Mouse (Mus musculus) intestine, embryonic 14.5 days (tissue): ENCODE data around the gene Snx32. TPM values are rescaled to one million over a fixed set of nuclear protein-coding genes. Genes with fewer than 3 reads are reported as not detected.

Experiments
- ATAC-seq: fragments of 200-750 bp; cut with Nextera tagmentation; replicated peaks from 2 replicates; pipeline ENCODE4 v1.8.0; 2017; ENCODE audit warnings: low read depth, moderate number of reproducible peaks, moderate TSS enrichment, moderate library complexity; ENCODE audit not compliant: low FRiP score, low TSS enrichment
- DNase-seq: peaks from one replicate; pipeline ENCODE4 v3.0.0-alpha.2; 2018; ENCODE audit warnings: low spot score
- H3K27ac ChIP-seq: fragments of 300-500 bp; sonication (generic); 2 replicates; pipeline ENCODE4 v1.5.1; 2014; ENCODE audit warnings: low read depth, mild to moderate bottlenecking, control low read depth
- H3K27me3 ChIP-seq: fragments of 300-500 bp; sonication (generic); replicated peaks from 2 replicates; pipeline ENCODE4 v1.6.1; 2014; ENCODE audit warnings: low read length, control low read depth; ENCODE audit not compliant: control insufficient read depth, insufficient read depth
- H3K36me3 ChIP-seq: fragments of 300-500 bp; sonication (generic); 2 replicates; pipeline ENCODE4 v1.6.1; 2014; ENCODE audit warnings: low read length, control low read depth; ENCODE audit not compliant: control insufficient read depth, insufficient read depth
- H3K4me1 ChIP-seq: fragments of 300-500 bp; sonication (generic); replicated peaks from 2 replicates; pipeline ENCODE4 v1.6.1; 2014; ENCODE audit warnings: low read length, control low read depth, mixed read lengths; ENCODE audit not compliant: control insufficient read depth, insufficient read depth
- H3K4me2 ChIP-seq: fragments of 300-500 bp; sonication (generic); 2 replicates; pipeline ENCODE4 v1.6.1; 2014; ENCODE audit warnings: low read length
- H3K4me3 ChIP-seq: fragments of 300-500 bp; sonication (generic); 2 replicates; pipeline ENCODE4 v1.5.1; 2014; ENCODE audit warnings: low read depth, low read length, control low read depth, mixed read lengths
- H3K9ac ChIP-seq: fragments of 300-500 bp; sonication (generic); 2 replicates; pipeline ENCODE4 v1.6.1; 2014; ENCODE audit warnings: mild to moderate bottlenecking, low read length
- H3K9me3 ChIP-seq: fragments of 300-500 bp; sonication (generic); 2 replicates; pipeline ENCODE4 v1.6.1; 2016; ENCODE audit warnings: low read length, control low read depth; ENCODE audit not compliant: control insufficient read depth
- WGBS: fragments of 180-500 bp; shearing (Covaris S2); extraction: QIAGEN DNeasy Blood & Tissue Kit; methylation state at CpG from one replicate; pipeline ENCODE4 v1.1.7; 2014; 5-methylcytosine and 5-hydroxymethylcytosine counted together
- polyA plus RNA-seq: library from polyadenylated mRNA; unstranded; fragments of >200 nt; fragmentation: Nextera tagmentation; extraction: Ambion mirVana; gene quantifications from 2 replicates; pipeline ENCODE4 v1.2.1, GENCODE M21; 2014

Snx32 gene
- polyA plus RNA-seq, 1 experiment from 2014 or later = 9.4 TPM

- peaks cover 37% of the 10 kb centered on the region for H3K4me1 ChIP-seq
- DNase-seq (no peak), ATAC-seq (no peak)
- peaks cover 27% of the 10 kb centered on the region for H3K36me3 ChIP-seq
- peak within 1 kb of the TSS; percentile 84 for H3K27ac ChIP-seq
- H3K9ac ChIP-seq = peak within 1 kb of the TSS; percentile 75
- WGBS = 9% methylated on average over 14 of the region's 14 CpGs
- H3K4me2 ChIP-seq = peak within 1 kb of the TSS; percentile 94
- H3K27me3 ChIP-seq = no peaks in the 10 kb centered on the region
- H3K9me3 ChIP-seq = no peaks in the 10 kb centered on the region
- peak within 1 kb of the TSS; percentile 72 for H3K4me3 ChIP-seq
Observed at GRCm38 (mm10) chr19:5457746-5458442, 52.4 kb downstream of the Snx32 start, which contains the start of gene Ccdc85b. Ccdc85b (minus strand) TSS chr19:5457894.

DNA sequence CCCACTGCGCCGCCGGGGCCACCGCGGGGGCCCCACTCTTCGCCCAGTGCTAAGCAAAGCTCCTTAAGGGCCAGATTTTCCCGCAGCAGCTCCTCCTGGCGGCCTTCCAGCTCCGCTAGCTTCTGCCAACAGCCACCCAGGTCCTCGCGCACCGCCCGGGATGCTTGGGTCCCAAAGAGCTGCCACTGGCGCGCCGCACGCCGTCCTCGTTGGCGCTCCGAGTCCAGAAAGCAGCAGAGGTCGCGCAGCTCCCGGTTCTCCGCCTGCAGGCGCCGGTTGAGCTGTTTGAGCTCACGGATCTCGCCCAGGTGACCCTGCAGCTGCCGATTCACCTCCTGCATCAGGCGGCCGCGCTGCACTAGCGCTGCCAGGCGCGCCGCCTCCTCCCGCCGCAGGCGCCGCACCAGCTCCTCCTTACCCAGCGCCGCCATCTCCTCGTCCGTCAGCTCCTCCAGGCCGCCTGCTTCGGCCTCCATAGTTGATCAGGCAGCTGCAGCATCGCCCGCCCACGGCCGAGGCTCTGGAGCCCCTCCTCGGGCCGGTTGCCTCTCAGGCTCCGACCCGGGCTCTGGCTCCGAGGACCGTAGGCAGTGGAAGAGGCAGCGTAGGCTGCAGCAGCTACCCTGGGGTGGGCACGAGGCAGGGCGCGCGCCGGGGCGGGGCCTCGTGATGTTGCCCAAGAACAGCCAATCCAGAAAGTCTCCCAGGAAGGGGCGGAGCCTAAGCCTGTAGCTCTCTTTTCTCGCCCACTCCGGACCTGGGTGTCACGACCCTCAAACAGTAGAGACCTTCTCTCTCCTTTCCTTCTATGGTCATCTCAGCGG lies 53.2 kb downstream of the Snx32 start:
- ATAC-seq (peak; percentile 89), DNase-seq (peak; percentile 93)
- WGBS = under 1% methylated on average over 70 of the region's 70 CpGs
- peak overlapping the region; percentile 84 for H3K27ac ChIP-seq
- peak overlapping the region; percentile 94 for H3K4me2 ChIP-seq
- no peaks in the 10 kb centered on the region for H3K9me3 ChIP-seq
- H3K4me1 ChIP-seq = peaks cover 37% of the 10 kb centered on the region
- peaks cover 20% of the 10 kb centered on the region; the same call in 1 of the 2 replicates for H3K36me3 ChIP-seq
- no peaks in the 10 kb centered on the region for H3K27me3 ChIP-seq
- peak overlapping the region; percentile 75 for H3K9ac ChIP-seq
- peak overlapping the region; percentile 72 for H3K4me3 ChIP-seq

GRCm38 (mm10) chr19:5456241-5456921 lies 54.0 kb downstream of the Snx32 start:
- ATAC-seq (peak; percentile 20; the same call in 1 of the 2 replicates), DNase-seq (peak; percentile 69)
- WGBS = 2% methylated on average over 26 of the region's 26 CpGs
- Histone ChIP-seq H3K4me3 (peak overlapping the region; percentile 72), H3K9me3 (no peaks in the 10 kb centered on the region), H3K4me2 (peak overlapping the region; percentile 94), H3K36me3 (peaks cover 20% of the 10 kb centered on the region; the same call in 1 of the 2 replicates), H3K9ac (peak overlapping the region; percentile 75), H3K27me3 (no peaks in the 10 kb centered on the region), H3K27ac (peak overlapping the region; percentile 84), H3K4me1 (peaks cover 32% of the 10 kb centered on the region)

- Histone ChIP-seq H3K27ac (no peak overlapping the region), H3K27me3 (peaks cover 1% of the 10 kb centered on the region), H3K4me3 (peak overlapping the region; percentile 72), H3K9ac (peak overlapping the region; percentile 75), H3K4me1 (peaks cover 26% of the 10 kb centered on the region), H3K9me3 (no peaks in the 10 kb centered on the region), H3K4me2 (peak overlapping the region; percentile 94), H3K36me3 (peaks cover 20% of the 10 kb centered on the region; the same call in 1 of the 2 replicates)
- 53% methylated on average over 8 of the region's 8 CpGs for WGBS
- DNase-seq (no peak), ATAC-seq (no peak)
Observed at GRCm38 (mm10) chr19:5455568-5455967, 54.8 kb downstream of the Snx32 start.

GRCm38 (mm10) chr19:5455037-5455436 lies 55.3 kb downstream of the Snx32 start:
- Histone ChIP-seq H3K9ac (no peak overlapping the region), H3K36me3 (peaks cover 20% of the 10 kb centered on the region; the same call in 1 of the 2 replicates), H3K9me3 (no peaks in the 10 kb centered on the region), H3K27ac (no peak overlapping the region), H3K4me2 (peak overlapping the region; percentile 94), H3K27me3 (peaks cover 7% of the 10 kb centered on the region), H3K4me3 (peak overlapping the region; percentile 72; the same call in 1 of the 2 replicates), H3K4me1 (peaks cover 26% of the 10 kb centered on the region)
- ATAC-seq (no peak), DNase-seq (no peak)
- 76% methylated on average over 12 of the region's 12 CpGs for WGBS

DNA sequence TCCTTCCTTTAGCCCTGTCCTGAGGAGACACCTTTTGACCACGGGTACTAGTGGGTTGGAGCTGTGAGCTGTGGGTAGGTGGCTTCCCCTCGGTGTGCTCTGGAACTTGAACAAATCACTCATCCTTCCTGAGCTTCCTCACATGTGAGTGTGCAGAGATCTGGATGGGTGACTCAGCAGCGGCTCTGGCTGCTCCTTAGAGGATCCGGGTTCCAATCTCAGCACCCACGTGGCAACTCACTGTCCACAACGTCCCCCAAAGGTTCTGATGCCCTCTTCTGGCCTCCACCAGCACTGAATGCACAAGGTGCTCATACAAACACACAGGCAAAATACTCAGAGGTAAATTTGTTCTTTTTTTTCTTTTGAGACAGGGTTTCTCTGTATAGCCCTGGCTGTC lies 58.6 kb downstream of the Snx32 start:
- Histone ChIP-seq H3K9ac (no peak overlapping the region), H3K9me3 (no peaks in the 10 kb centered on the region; the same call in 1 of the 2 replicates), H3K36me3 (peaks cover 20% of the 10 kb centered on the region; the same call in 1 of the 2 replicates), H3K27ac (no peak overlapping the region), H3K4me1 (peaks cover 31% of the 10 kb centered on the region), H3K27me3 (peaks cover 39% of the 10 kb centered on the region), H3K4me2 (no peak overlapping the region), H3K4me3 (no peak overlapping the region)
- no peak for ATAC-seq
- 72% methylated on average over 6 of the region's 6 CpGs for WGBS
- DNase-seq = no peak

- H3K4me1 ChIP-seq = peaks cover 11% of the 10 kb centered on the region
- H3K27me3 ChIP-seq = peaks cover 49% of the 10 kb centered on the region
- no peak for ATAC-seq
- WGBS = 88% methylated on average over 3 of the region's 3 CpGs
- H3K9ac ChIP-seq = no peak overlapping the region
- peaks cover 17% of the 10 kb centered on the region; the same call in 1 of the 2 replicates for H3K36me3 ChIP-seq
- no peaks in the 10 kb centered on the region; the same call in 1 of the 2 replicates for H3K9me3 ChIP-seq
- H3K4me3 ChIP-seq = no peak overlapping the region
- no peak overlapping the region for H3K4me2 ChIP-seq
- DNase-seq = no peak
- no peak overlapping the region for H3K27ac ChIP-seq
Observed at GRCm38 (mm10) chr19:5449673-5450072, 60.7 kb downstream of the Snx32 start.
